Mouse (Mus musculus) lung, postnatal 0 days (tissue): ENCODE results near the gene Ddn.

Experiments used
- CTCF ChIP-seq: IDR thresholded peaks from 2 replicates; pipeline ENCODE4 v1.5.1; 2016; ENCODE audit warnings: antibody characterized with exemption, mild to moderate bottlenecking
- EP300 ChIP-seq: IDR thresholded peaks from 2 replicates; pipeline ENCODE4 v1.6.1; 2016; ENCODE audit warnings: antibody characterized with exemption, mild to moderate bottlenecking, control low read depth

DNA sequence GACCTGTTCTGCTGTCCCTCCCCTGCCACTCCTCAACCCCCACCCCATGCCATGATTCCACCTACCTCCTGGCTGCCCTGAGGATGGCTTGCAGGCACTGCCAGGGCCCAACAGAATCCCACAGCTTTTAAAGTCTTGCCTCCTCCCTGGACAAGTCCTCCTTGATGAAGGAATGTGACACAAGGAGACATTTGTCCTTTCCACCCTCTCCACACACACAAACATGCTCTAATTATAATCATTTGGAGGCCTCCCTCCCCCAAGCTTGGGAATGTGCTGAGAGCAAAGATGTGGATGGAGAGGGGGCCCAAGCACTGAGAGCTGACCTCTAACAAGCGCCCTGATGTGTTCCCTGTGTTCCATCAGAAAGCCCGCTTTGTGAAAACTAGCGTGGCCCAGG lies at the start of gene Ddn:
- no peak for TF ChIP-seq EP300
- TF ChIP-seq CTCF = no peak
